Mouse (Mus musculus): Measurements from ENCODE around the gene Otx1.

DNA sequence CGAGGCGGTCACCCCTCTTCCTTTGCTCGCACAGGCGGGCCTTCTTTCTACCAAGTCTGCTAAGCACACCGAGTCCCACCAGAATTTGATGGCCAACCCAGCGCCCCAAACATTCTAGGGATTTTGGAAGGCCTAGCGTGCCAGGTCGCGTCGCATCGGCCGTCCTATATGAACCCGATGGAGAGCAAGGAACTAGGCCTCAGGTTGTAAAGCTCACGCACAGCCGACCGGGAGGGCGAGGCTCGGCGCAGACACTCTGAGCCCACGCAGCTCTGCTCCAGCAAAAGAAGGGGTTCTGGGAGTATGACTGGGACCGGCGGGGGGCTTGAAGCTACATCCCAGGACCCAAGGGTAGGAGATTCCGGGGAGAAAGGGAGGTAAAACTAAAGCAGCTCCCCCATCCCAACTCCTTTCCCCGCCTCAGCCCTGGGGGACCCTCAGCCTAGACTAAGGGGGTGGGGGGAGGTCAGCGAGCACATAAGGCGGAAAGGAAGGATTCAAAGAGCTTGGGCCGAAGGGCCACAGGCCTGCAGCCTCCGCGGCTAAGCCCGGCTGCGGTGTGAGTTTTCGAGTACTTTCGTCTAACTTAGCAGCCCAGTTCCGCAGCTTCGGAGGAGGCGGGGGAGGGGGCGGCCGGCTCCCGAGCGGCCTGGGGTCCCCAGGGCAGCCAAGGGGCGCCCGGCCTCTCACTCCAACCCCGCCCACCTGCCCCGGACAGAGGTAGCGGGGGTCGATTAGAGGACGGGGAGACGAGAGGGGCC is 2.2 kb downstream of the Otx1 start:
- TF ChIP-seq GATA1 (IDR thresholded peaks at IDR 0.05; ENCODE audit: borderline replicate concordance, low read length), result no peak
- no peak for TF ChIP-seq FLI1 (IDR thresholded peaks at IDR 0.05; ENCODE audit: low read length)
